Mouse (Mus musculus) cortical plate, adult 2 months (tissue): ENCODE data around the gene Kpna2.

Experiments
- CTCF ChIP-seq: fragments of 200-500 bp; IDR thresholded peaks from 2 replicates; pipeline ENCODE4 v1.5.1; 2011; ENCODE audit warnings: mild to moderate bottlenecking, control low read depth, low read length; ENCODE audit not compliant: insufficient read depth; ENCODE audit errors: extremely low read depth
- POLR2A ChIP-seq: fragments of 200-500 bp; IDR thresholded peaks from 2 replicates; pipeline ENCODE4 v1.6.1; 2011; ENCODE audit warnings: mild to moderate bottlenecking, low read length, control low read depth; ENCODE audit not compliant: insufficient read depth; ENCODE audit errors: extremely low read depth

DNA sequence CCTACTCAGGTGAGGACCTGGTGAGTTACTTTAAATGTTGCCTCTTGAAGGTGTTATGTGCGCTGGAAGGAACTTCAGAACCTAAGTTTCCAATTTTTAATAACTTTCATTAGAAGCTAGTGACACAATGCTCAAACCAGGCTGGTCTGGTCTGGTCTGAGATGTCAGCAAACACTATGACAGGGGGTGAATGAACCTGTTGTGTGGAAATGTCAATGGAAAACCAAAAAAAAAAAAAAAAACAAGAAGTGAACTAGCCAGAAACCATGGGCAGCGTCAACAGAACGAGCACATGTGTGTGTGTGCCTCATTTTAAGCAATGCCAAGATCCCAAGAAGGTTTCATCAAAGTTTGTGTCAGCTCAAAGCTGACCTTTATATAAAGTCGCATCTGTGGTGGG, 46.2 kb upstream of the Kpna2 start:
- no peak for TF ChIP-seq POLR2A
- TF ChIP-seq CTCF = no peak
